Mouse (Mus musculus): ENCODE measurements around the gene Il18.

Gene Il18

DNA sequence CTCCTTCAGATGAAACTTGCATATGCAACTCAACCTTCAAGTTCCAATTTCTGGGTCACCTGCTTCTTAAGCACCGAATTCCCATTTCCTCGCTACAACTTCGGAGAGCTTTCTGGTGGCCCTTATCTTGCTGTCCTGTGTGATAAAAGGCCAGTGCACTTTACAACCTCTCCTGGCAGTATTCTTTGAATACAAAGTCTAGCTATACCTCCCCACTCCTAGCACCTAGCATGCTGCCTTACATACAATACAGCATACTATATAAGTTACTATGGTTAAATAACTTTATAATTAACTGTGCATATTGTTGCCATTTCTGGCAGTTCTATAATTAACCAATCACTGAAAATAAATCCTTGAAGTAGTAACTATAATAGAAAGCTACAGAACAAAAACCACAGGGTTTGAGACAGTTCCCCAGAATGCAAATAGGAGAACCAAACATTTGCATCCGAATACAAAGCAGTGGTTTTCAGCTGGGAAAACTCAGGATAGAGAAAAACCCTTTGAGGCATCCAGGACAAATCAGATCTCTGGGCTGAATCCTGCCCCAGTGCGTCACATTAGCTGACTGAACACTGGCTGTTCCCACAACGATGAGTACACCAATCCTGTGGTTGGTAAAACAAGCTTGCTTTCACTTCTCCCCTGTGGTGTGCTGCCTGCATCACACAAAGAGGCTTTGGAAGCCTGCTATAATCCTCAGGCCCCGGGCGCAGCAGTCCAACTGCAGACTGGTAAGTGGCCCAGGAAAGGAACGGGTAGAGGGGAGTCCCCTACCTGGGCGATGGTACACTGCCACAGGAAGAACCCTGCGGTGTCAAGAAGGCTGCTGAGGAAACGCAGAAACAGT, at the start of gene Il18:
TSS of gene Il18 (plus strand) at position 587 of the 853 bp plus-strand sequence.
- no peak for DNase-seq (ENCODE audit: low spot score)

GRCm38 (mm10) chr9:50505405-50505804, 49.2 kb upstream of the Il18 start:
- no peak for DNase-seq (ENCODE audit: low spot score)

- no peak for DNase-seq (ENCODE audit: low spot score)
Measured at GRCm38 (mm10) chr9:50507570-50507969, 47.1 kb upstream of the Il18 start.

DNA sequence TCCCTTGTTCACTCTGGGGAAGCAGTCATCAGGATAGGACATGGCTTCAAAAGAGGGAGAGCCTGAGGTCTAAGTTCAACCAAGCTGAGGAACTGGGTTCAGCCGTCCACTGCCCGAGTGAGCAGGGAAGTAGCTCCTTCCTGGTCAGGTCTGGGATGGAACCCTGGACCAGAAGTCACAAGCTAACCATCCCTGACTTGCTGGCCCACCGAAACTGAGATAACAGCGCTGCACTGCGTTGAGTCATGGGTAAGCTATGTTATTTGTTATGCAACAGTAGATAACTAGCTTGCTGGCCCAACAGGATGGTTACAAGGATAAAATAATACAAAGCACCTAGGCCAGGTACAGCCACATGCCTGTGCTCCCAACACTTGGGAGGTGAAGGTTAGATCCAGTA, 39.2 kb upstream of the Il18 start:
- DNase-seq (ENCODE audit: low spot score): no peak

DNA sequence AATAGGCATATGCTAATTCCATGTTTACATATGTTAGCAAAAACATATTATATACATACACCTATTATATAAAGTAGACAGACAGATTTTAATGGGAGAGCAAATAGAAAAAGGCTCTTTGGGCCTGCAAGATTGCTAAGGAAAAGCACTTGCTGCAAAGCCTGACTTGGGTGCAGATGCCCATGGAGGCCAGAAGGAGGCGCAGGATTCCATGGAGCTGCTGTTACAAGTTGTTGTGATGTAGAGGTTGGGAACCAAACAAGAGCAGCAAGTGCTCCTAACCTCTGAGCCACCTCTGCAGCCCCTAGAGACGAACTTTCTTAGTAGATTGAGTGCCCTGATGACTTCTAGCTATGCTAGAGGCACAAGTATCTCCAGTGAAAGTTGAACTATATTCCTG, 35.8 kb upstream of the Il18 start:
- DNase-seq (ENCODE audit: low spot score): no peak

- no peak for DNase-seq (ENCODE audit: low spot score)
Measured at GRCm38 (mm10) chr9:50520748-50521147, 33.9 kb upstream of the Il18 start.

GRCm38 (mm10) chr9:50521562-50521961, 33.1 kb upstream of the Il18 start:
- DNase-seq (ENCODE audit: low spot score): no peak

GRCm38 (mm10) chr9:50522574-50522973, 32.1 kb upstream of the Il18 start:
- DNase-seq (ENCODE audit: low spot score): no peak

DNA sequence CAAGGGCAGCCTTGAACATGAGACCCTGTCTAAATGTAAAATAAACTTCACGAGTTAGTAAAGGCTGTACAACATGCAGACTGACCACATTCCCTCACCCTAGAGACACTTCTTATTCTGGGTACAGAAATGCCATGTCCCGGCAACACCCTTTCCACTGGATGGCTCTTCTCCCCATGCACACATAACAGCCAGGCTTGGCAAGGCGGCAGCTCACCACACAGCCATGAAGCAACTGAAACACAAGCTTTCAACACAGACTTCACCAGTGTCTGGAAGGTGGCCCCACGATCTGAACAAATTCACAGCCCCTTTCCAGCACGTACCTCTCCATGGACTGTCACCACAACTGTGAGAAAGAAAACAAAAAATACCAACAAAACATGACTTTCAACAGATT, 29.7 kb upstream of the Il18 start:
- DNase-seq (ENCODE audit: low spot score): no peak

GRCm38 (mm10) chr9:50525585-50525984, 29.0 kb upstream of the Il18 start:
- DNase-seq (ENCODE audit: low spot score): no peak

DNA sequence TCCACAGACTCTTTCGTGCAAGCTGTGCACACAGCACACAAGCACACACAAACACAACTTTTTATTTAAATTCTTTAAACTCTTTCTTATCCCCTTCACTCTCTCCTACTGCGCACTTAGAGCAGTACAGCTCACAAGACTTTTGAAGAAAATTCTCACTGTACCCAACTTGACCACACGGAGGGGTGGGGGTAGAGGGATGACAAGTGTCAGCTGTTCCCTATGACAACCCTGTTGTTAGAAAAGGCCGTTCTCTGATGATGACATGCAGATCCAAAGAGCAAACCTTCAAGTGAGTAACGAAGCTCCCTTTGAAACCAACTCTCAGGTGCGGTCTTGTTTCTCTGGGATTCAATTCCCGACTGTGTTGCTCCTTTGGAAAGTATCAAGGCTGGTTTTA, 26.8 kb upstream of the Il18 start:
- DNase-seq (ENCODE audit: low spot score): no peak

GRCm38 (mm10) chr9:50528293-50528892, 26.2 kb upstream of the Il18 start, which contains the start of gene Pts:
Gene Pts, minus strand, starts transcription at chr9:50528724.
- peak; percentile 97 for DNase-seq (ENCODE audit: low spot score)

DNA sequence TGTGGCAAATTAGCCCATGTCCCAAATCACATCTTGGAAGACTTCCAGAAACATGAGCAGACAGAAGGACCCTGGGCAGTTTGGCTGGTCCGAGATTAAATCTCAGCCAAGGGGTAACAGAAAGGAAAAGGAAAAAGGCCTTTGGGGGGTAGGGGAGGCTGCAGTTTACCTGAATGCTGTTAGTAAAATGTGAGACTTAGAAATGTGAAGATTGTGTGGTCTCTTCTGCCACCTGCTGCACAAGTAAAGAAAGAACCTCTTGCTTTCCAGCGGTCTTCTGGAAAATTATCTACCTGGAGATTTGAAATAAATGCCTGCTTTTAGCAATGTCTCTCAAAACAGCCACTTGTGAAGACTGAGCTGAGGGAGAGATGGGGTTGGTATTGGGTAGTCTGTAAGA, 23.7 kb upstream of the Il18 start:
- DNase-seq (ENCODE audit: low spot score): no peak

DNA sequence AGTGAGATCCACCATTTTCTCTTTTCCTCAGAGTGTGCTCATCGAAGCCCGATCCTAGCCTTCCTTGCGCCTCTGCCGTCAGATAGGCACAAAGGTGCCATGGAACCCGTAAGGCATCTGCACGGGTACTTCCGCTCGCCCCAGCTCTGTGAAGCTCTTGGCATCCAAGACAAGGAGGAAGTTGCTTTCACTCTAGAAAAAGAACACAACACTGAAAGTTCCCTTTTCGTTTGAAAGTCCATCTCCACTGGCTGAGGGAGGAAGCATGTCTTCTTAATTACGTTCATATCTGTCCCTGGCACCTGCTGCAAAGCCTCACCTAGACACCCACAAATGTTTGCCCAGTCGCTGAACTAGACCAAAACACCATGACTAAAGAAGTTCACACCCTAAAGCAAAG, 21.3 kb upstream of the Il18 start:
- DNase-seq (ENCODE audit: low spot score): no peak

DNA sequence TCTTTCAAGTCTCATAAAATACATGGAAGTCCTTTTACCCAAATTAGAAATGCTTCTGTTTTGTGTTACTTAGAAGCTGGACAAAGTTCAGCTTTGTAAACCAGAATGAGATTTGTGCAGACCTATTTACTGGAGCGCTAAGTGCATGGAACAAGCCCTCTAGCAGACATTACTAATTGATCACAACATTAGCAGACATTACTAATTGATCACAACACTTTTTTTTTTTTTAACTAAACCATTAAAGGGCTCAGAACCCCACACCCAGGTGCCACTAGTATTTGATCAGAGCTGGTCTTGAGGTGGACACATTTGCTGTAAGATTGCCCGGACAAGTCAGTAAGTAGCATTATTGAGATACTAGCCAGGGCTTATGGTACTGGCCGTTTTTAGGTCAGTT, 20.8 kb upstream of the Il18 start:
- DNase-seq (ENCODE audit: low spot score): no peak

- DNase-seq (ENCODE audit: low spot score): no peak
Measured at GRCm38 (mm10) chr9:50535930-50536329, 18.7 kb upstream of the Il18 start.

GRCm38 (mm10) chr9:50536603-50537135, 18.0 kb upstream of the Il18 start:
- no peak for DNase-seq (ENCODE audit: low spot score)

DNA sequence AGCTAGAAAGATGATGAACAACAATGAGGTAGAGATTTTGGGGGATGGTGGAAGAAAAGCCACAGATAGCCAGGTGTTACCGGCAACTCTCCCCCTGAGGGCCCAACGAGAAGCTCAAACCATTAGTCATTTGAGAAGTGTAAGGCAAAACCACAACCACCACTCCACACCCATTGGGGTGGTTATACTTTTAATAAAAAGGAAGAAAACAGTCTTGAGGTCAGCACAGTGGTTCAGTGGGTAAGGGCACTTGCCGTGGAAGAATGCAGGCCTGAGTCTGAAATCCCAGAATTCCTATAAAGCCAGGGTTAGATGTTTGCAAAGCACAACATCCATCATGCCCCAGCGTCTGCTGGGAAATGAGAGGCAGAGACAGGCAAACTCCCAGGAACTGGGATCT, 17.3 kb upstream of the Il18 start:
- no peak for DNase-seq (ENCODE audit: low spot score)

GRCm38 (mm10) chr9:50540170-50540569, 14.5 kb upstream of the Il18 start:
- no peak for DNase-seq (ENCODE audit: low spot score)

GRCm38 (mm10) chr9:50542401-50542800, 12.2 kb upstream of the Il18 start:
- no peak for DNase-seq (ENCODE audit: low spot score)

- no peak for DNase-seq (ENCODE audit: low spot score)
Measured at GRCm38 (mm10) chr9:50547859-50548478, 6.7 kb upstream of the Il18 start.

GRCm38 (mm10) chr9:50548936-50549335, 5.7 kb upstream of the Il18 start:
- DNase-seq (ENCODE audit: low spot score): no peak

GRCm38 (mm10) chr9:50552206-50552605, 2.4 kb upstream of the Il18 start:
- no peak for DNase-seq (ENCODE audit: low spot score)

Data from ovary, postnatal 10 days (tissue).